Mouse (Mus musculus) retina, embryonic 14.5 days (tissue): ENCODE measurements around the gene Zswim3.

ENCODE experiments used
- DNase-seq: peaks from one replicate; pipeline ENCODE4 v3.0.0-alpha.2; 2015; ENCODE audit warnings: low spot score

Gene Zswim3

DNA sequence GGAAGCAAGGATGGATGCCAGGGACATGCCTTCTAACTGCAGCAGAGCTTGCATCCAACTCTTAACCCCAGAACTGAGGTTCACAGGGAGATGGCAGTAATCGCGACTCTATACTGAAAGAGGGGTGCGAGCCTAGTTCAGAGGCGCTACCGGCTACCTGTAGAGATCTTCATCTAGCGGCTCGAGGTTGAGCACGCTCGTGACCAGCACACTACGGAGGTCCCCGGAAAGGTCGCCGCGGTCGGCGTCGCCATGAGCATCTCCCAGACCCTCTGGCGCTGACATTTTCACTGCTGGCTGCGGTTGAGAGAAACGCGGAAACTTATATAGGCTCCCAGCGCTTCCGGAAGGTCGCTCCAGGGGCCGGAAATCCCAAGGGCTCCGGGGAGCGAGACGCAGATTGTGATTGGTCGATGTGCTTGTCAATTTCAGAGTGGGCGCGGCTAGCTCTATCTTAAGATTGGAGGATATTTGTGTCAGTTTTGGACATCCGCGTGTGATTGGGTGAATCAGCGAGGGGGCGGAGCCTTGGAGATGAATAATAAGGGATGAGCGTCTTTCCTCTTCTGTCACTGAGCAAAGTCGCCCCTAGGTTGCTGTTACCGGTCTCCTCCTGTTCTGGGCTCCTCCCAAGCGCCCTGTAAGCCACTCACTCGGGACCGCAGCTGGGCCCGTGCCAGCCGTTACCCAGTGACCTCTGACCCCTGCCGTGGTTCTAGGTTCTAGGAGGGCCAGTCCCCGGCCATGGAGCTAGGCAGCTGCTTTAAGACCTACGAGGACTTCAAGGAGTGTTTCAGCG, at the start of gene Zswim3, which contains the start of gene Acot8:
Gene Zswim3 (plus strand): TSS at position 566 of the 799 bp plus-strand sequence.
Gene Acot8 (minus strand): TSS at position 350 of the 799 bp plus-strand sequence.
- peak; percentile 100 for DNase-seq

DNA sequence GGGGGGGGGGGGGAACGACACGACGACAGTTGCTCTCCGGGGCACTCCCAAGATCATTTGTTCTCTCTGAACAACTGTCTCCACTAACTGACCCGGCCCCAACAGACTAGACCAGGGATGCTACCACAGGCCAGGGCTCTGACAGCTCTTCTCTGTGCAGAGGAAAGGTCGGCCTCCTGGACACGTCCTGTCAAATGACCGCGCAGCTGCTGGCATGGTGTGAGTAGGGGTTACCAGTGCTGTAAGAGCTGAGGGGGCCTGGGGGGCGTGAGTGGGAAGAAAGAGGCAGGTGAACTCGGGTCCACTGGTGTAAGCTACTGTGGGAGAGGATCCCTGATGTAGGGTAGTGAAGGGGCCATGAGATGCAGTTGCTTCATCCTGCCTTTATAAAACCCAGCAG, 47.1 kb upstream of the Zswim3 start:
- DNase-seq = no peak

DNA sequence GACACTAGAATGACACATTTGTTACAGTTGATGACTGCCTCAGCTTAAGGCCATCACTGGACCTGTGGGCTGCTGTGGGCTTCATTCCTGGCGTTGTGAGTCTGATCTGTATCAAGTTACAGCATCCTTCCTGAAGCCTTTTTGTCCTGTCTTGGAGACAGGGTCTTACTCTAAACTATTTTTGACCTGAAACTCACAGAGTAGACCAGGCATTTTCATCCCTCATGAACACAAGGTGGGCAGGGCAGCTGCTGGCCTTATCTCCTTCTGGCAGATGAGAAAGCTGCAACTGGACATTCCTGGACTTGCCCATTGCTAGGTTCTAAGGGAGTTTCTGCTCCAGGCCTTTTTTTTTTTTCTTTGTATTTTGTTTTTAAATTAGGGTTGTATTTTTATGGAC, 46.2 kb upstream of the Zswim3 start:
- DNase-seq = no peak

DNA sequence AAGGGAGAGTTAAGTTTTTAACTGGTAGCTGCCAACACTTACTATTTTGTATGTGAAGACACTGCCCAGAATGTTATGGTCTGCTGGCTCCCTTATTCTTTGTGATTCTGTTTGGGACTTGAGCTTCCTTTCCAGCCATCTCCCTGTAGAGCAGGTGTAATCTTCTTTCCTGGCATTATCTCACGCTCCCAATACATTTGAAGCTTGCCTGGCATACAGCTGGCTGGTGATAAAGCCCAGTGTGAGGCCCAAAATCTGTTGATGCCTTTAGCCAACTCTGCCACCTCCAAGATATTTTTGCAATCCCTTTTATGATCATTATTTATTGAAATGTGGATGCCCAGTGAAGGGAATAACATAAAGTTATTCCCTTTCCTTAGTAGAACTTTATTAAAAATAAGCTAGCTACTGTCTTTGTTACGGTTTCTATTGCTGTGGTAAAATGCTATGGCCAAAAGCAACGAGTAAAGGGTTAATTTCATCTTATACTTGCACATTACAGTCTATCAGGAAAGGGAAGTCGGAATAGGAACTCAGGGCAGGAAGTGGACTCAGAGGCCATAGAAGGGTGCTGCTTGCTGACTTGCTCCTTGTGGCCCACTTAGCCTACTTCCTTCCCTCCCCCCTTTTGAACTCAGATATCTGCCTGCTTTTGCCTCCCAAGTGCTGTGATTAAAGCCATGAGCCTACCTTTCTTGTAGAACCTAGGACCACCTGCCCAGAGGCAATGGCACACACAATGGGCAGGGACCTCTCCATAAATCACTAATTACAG, 44.7 kb upstream of the Zswim3 start:
- no peak for DNase-seq

DNA sequence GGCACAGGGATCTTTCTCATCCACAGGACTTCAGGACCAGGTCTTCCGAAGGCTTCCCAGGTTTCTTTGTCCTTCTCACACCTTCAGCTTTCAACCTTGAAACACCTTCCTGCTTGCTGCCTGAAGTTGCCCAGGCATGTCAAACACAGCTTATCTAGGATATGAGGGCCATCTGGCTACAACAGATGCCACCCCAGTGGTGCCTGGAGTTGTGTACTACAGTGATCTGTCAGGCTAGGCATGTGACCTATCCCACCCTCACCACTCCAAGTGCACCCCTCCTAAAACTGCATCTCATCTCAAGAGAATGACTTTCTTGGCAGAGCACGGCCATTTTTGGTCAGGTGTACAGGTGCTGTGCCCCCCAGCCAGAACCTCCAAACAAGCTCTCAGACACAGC, 43.4 kb upstream of the Zswim3 start:
- DNase-seq = no peak

DNA sequence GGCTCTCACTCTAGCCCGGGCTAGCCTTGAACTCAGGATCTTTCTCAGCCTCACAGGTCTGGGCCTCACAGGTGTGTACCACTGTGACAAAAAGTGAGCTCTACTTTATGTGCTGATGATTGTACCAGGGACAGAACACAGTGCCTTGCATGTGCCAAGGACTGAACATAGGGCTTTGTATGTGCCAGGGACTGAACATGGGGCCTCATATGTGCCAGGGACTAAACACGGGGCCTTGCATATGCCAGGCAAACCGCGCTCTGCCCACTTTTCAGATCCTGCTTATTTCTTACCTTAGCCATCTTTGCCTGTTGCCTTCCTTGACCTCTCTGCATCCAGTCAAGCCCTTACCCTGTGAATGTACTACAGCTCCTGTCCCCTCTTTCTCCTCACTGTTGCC, 42.9 kb upstream of the Zswim3 start:
- DNase-seq = no peak

DNA sequence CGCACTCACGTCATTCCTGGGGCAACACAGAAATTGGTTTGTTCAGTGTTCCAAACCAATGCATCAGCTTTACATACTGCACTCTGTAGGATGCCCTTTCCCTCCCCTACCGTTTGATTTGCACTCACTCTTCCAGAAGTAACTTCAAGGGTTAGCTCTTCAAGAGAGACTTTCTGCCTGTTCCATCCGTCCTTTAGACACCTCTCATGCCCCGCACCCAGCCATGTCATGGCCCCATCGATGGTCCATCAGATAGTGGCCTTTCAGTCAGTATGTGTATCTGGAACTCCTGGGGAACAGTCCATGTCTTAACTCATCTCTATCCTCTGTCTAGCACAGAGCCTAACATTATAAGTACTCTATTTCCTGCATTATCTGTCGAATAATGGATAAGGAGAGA, 42.3 kb upstream of the Zswim3 start:
- no peak for DNase-seq

DNA sequence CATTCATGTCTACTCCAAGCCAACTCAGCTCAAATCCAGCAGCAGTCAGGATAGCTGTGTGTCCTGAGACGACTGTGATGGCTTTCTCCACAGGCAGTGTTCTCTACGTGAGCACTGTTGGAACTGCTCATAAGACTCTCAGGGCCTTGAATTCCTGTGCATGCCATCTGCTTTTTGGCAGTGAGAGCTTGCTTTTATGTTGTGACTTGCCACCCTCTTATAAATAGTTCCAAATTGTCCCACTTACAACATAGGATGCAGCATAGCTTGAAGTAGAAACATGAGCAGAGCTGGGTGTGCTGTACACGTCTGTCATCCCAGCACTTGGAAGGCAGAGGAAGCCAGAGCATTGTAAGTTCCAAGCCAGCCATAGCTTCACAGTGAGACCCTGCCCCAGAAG, 39.1 kb upstream of the Zswim3 start:
- DNase-seq = no peak

DNA sequence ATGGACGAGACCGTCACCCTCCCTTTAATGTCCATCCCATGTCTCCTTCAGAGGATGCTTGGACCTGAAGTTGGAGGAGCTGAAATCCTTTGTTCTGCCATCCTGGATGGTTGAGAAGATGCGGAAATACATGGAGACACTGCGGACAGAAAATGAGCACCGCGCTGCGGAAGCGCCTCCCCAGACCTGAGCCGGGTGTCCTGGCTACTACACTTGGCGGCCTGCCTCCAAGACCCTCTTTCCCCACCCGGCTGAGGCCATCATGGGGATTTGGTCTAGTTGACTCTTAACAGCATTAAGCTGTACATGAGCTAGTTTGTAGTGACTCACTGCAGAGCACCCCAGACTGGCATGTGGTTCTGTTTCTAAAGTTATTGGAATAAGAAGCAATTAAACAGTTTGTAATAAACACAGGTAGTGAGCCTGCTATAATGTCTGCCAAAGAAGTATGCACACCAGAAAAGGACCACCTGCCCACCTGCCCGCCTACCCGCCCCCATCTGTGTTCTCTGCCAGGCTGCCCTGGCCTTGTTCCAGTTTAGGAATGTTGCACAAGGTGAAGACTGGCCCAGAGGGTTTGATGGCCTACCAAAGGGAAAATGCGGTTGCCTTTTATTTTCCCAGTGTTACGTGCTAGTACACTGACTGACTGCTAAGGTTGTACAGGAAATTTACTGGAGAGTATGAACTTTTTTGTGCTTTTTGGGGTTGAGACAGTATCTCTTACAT, 36.9 kb upstream of the Zswim3 start:
- no peak for DNase-seq

DNA sequence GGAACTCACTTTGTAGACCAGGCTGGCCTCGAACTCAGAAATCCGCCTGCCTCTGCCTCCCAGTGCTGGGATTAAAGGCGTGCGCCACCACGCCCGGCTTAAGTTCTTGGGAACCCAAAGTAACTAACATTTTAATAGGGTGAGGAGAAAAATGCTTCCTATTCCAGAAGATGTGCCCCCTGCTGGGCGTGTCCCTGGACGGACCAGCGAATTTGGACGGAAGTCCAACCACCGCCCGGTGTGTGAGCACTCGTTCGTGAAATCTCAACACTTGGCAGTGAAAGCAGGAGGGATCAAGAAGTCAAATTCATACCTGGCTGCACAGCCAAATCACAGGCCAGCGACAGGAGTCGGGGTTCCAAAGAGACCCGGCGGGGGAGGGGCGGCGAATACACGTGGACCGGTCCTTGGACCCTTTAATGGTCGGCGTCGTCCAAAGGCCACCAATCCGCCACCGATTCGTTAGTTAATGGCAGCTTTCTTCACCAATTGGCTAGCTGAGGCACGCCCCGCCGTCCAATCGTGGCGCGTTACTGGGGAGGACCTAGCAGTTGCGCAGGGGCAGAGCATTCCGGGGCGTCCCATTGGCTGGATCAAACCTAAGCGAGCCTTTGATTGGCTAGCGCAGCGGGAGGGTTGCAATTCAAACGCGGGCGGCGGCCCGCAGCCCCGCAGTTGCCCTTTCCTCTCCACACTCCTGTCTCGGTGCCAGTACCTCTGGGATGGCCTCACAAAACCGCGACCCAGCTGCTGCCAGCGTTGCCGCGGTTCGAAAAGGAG, 35.5 kb upstream of the Zswim3 start, which contains the start of gene Ube2c:
Gene Ube2c (plus strand): TSS at position 641 of the 780 bp plus-strand sequence.
- DNase-seq = peak; percentile 100

DNA sequence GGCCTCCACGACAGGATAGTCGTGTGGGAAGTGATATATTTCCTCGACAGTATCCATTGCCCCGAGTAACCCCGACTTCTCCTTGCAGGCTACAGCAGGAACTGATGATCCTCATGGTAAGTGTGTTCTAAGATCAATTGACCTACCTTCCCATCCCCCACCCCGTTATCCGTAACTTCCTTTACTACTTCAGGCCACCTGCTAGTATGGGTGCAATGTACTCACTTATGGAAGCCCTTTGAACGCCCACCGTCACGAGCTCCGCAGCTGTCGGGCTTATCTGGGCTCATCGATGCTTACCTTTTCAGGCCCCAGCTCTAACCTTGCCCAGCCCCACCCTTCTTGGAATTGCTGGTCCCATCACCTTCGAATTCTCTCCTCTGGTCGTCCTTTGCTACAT, 34.6 kb upstream of the Zswim3 start:
- no peak for DNase-seq

DNA sequence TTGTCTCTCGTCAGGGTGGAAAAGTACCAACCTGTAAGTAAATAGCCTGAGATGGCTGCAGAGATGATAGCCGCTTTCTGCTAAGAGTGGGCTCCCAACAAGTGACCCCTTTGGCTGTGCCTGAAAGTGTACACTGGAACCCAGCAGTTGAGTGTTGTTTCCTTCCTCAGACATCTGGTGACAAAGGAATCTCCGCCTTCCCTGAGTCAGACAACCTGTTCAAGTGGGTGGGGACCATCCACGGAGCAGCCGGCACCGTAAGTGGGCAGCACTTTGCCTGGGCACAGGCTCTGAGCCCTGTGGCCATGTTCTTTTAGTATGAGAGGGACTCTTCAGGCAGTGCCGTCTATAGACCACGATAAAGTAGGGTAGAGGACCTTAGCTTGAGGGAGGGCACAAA, 33.8 kb upstream of the Zswim3 start:
- no peak for DNase-seq

DNA sequence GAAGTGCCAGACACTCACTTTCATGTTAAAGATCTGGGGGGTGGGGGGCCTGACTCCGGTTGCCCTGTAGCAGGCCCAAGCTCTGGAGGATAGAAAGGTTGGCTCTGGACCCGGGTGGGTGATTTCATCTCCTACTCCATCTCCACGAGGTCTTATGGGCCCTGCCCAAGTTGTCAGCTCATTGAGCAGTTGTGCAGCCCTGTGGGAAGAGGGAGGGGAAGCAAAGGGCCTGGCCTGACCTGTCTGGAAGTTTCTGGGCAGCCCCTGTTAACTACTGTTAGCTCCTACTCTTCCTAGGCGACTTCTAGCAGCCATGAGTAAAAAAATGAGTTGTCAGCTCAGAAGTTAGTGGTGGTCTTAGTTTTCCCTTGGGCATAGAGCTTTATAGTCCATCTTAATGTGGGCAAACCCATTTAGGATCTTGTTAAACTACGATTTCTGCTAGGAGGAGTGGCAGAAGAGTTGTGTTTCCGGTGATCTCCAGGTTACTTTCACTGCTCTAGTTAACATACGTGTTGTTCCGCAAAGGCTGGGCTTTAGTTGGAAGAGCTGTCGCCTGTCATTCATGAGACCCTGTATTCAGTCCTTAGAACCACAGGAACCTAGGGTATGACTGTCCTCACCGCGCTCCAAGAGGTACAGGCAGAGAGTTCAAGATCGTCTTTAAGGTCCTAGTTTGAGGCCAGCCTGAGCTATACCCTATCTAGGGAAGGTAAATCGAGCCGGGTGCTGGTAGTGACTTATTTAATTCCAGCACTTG, 31.5 kb upstream of the Zswim3 start:
- DNase-seq = no peak

DNA sequence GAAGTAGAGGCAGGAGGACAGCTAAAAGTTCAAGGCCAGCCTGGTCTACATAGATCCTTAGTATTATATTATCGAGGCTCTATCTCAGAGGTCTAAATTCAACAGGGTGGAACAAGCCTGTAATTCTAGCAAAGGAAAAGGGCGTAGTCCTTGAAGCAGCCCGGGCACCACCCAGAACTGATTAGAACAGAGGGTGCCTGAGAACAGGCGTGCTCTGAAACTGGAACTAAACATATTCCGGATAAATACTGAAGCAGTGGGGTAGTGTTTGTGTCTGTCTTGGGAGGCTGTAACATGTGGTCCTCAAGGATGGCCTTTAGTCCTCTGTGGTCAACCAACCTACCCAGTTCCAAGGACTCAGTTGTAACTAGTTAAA, 30.9 kb upstream of the Zswim3 start:
- no peak for DNase-seq

DNA sequence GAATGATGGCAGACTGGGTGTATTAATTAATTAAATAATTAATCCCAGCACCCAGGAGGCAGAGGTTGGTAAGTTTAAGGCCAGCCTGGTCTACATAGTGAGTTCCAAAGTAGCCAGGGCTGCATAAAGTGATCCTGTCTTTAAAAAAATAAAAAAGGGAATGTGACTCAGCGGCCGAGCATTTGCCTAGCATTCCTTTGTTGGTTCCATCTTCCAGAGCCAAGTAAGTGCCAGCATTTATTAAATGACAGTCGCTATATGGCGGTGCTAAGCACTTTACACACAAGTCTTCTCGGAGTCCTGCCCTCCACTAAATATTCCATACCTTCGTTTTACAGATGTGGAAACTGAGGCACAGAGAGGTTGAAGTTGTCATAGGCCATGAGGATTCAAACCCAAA, 28.8 kb upstream of the Zswim3 start:
- DNase-seq = no peak

DNA sequence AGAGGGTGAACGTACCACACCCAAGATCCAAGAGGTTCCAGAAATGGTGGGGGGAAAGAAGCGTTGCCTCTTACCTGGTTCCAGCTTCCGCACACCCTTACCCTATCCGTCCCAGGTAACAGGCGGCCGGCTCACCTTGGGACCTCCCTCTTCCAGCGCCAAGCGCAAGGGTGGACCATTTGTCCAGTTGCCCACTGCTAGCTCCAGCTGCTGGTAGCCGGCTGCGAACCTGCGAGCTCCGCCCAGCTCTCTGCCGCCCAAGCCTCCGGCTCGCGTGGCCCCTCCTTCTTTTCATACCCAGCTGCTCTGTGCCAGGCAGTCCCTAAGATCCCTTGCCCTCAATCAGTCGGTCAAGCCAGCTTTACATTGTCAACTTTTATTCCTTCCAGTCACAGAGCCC, 28.1 kb upstream of the Zswim3 start:
- DNase-seq = no peak

DNA sequence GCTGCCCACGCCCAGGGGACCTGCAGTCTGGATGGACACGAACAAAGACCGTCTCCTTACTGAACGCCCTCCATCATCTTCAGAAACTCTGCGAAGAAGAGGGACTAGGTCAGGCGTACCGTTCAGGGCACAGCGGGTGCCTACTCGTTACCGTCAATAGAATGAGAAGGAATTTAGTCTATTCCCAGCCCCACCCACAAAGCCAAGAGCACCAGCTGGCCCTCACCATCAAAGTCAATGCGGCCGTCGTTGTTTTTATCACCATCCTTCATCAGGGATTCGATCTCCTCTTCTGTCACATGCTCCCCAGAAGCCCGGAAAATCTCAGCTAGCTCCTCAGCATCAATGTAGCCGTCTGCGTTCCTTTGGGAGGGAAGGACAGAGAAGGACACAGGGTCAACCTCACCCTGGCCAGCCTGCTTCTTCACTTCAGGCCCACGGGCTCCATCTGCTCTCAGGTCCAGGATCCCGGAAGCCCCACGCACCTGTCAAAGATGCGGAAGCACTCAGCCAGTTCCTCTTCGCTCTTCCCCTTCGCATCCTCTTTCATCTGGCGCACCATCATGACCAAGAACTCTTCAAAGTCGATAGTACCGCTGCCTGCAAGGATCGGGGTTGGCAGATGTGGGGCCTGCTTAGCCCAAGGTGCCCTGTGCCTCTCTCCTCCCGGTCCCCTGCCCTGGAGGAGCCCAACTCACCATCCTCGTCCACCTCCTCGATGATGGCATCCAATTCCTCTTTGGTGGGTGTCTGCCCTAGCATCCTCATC, 27.5 kb upstream of the Zswim3 start:
- DNase-seq = no peak

DNA sequence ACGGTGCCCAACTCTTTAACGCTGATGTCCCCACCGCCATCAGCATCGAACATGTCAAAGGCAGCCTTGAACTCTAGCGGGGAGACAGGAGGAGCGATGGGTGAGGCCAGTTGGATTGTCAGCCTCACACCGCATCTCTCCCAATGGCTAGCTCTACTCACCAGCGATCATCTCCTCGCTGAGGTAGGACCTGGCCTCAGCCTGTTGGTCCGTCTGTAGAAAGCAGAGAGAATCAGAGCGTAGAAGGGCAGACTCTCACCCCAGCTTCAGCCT, 26.9 kb upstream of the Zswim3 start:
- no peak for DNase-seq

DNA sequence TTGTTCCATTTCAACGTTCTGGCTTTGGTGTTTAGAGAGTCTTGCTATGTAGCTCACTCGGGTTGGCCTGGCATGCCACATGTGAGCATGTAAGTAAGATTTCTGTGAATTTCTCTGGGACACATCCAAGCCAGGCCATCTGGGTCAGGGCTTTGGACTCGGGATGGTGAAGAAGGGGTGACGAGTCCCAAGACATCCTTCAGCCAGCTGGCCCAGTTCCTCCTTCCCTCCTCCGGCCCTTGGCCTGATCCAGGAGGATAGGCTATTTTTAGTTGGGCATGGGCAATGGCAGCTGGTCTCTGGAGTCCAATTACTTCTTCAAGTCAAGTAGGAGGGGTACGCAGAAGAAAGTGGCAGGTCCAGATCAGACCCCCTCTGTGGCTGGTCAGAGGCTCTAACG, 26.1 kb upstream of the Zswim3 start:
- no peak for DNase-seq

DNA sequence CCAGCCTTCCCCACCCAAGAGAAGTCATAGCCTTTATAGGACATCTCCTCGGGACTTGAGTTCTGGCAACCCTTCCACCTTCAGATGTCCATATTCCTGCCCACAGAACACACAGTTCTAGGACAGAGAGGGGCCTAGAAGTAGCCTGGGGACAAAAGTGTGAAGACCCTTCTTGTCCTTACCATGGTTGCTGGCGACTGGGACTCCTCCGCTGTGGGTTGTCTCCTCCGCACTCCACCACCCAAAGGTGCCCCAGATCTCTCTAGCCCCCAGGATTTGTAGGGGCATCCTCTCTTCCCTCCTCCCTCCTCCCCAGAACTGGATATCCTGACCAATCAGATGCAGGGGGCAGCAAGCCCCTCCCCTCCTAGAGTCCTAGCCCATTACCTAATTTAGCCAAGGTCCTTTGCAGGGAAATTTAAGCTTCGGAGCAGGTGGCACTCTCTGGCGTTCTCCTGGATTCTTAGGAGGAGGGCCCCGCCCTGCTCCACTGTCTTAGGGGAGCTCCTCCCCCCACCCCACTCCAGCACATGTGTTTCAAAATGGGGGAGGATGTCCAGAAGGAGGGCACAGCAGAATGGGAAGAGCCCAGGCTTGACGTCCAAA, 25.3 kb upstream of the Zswim3 start, which contains the start of gene Tnnc2:
Gene Tnnc2 (minus strand): TSS at position 487 of the 606 bp plus-strand sequence.
- DNase-seq = no peak
